Mouse (Mus musculus) NIH3T3 (cell line): ENCODE results near the gene Rbfox2.

ENCODE experiments used
- DNase-seq: peaks from one replicate; pipeline ENCODE4 v3.0.0-alpha.2; 2012; ENCODE audit warnings: low read depth

The Rbfox2 gene

GRCm38 (mm10) chr15:77186096-77186495 lies 120.7 kb downstream of the Rbfox2 start:
- DNase-seq = no peak

GRCm38 (mm10) chr15:77185614-77186013 lies 121.2 kb downstream of the Rbfox2 start:
- DNase-seq = no peak

DNA sequence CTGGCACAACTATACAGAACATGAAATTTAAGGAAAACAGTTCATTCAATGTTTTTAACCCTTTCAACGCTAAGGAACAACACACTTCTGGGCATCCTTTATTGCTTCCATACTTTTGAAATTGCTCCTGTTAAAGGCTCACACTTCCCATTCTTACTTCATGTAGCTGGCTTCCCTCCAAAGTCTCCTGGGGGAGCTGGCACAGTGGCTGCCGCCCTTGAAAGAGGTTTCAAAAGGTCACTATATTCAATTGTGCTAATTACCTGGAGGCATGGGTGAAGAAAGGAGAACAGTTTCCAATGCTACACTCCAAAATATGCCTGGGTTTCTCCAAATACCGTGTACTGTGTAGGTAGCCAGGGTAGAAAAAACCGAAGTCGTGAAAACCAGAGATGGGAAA lies 124.0 kb downstream of the Rbfox2 start:
- peak; percentile 52 for DNase-seq

DNA sequence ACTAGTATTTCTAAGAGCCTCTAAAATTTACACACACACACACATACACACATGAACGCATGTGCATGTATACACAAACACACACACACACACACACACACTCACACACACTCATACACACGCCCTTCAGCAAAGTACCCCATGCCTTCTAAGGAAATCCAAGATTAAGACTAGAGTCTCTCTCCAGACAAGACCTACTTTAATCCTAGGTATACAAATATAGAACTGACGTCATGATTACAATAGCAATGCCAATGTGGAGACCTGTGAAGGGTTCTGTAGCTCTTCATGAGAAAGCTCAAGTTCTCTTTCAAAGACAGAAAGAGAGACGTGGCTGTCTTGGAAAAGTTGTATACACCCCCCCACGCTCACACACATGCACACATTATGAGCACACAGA lies 132.8 kb downstream of the Rbfox2 start:
- no peak for DNase-seq

- no peak for DNase-seq
Measured at GRCm38 (mm10) chr15:77172414-77172813, 134.4 kb downstream of the Rbfox2 start.

- peak; percentile 86 for DNase-seq
Measured at GRCm38 (mm10) chr15:77168781-77169180, 138.0 kb downstream of the Rbfox2 start.

GRCm38 (mm10) chr15:77166225-77166732 lies 140.5 kb downstream of the Rbfox2 start:
- DNase-seq = no peak

- no peak for DNase-seq
Measured at GRCm38 (mm10) chr15:77163336-77163735, 143.5 kb downstream of the Rbfox2 start.

GRCm38 (mm10) chr15:77162931-77163330 lies 143.9 kb downstream of the Rbfox2 start:
- no peak for DNase-seq

- peak; percentile 76 for DNase-seq
Measured at GRCm38 (mm10) chr15:77161382-77161781, 145.4 kb downstream of the Rbfox2 start.

GRCm38 (mm10) chr15:77160848-77161247 lies 146.0 kb downstream of the Rbfox2 start:
- DNase-seq = peak; percentile 23

DNA sequence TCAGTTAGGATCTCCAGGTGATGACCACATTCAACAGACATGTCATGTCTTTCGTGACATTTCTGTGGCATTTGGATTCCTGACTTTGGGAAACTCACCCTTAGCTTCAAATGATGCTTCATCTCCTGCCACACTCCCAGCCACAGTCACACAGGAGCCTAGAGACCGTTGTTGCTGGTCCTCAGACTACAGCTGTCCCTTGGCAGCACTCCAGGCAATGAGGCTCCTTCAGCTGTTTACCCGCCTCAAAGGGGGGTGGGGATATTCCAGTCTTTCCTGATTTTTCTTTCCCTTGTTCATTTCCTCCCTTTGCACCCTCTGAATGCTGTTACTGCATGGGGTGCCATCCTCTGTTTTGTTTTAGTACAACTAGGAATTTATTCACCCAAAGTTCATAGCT lies 150.3 kb downstream of the Rbfox2 start:
- DNase-seq = peak; percentile 65

- peak; percentile 69 for DNase-seq
Measured at GRCm38 (mm10) chr15:77154248-77154785, 152.5 kb downstream of the Rbfox2 start.

GRCm38 (mm10) chr15:77153625-77154024 lies 153.2 kb downstream of the Rbfox2 start:
- DNase-seq = peak; percentile 95

- DNase-seq = peak; percentile 62
Measured at GRCm38 (mm10) chr15:77153088-77153546, 153.7 kb downstream of the Rbfox2 start.

GRCm38 (mm10) chr15:77152336-77153087 lies 154.3 kb downstream of the Rbfox2 start:
- DNase-seq = peak; percentile 71

GRCm38 (mm10) chr15:77151816-77152215 lies 155.0 kb downstream of the Rbfox2 start:
- DNase-seq = peak; percentile 46

DNA sequence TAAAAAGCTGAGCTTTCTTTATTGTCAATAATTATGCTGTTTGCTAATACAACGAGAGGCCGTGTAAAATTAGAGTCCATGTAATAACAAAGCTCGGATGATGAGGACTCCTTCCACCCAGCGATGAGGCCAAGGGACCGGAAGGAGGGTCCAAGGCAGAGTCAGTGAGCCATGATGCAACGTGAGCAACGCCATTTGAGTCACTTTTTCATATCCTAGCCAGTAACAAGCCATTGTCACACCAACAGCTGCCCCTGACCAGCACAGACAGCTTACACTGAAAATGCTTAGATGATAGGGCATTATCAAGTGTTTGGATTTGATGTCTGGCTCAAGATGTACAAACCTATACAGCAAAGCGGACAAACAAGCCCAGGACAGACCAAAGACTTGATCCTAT lies 155.6 kb downstream of the Rbfox2 start:
- peak; percentile 56 for DNase-seq

- peak; percentile 87 for DNase-seq
Measured at GRCm38 (mm10) chr15:77150424-77150841, 156.4 kb downstream of the Rbfox2 start.

DNA sequence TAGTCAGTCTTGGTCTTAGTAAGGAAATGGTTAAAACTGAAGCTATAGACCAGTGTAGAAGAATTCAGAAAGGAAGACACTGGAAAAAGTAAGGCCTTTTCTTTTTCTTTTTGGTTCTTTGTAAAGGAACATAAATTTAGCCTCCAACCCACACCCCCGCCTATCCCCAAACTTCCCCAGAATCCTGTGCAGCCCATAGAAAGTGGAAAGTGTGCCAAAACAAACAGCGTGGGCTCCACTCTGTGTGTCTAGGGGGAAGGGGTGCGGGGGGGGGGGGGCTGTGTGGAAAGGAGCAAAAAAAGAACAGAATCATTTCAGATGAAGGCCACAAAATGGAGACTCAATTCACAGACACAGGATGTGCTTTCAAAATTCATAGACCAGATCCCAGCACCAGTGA lies 156.8 kb downstream of the Rbfox2 start:
- peak; percentile 65 for DNase-seq

GRCm38 (mm10) chr15:77149551-77149950 lies 157.3 kb downstream of the Rbfox2 start:
- DNase-seq = peak; percentile 20

GRCm38 (mm10) chr15:77146942-77147341 lies 159.9 kb downstream of the Rbfox2 start:
- no peak for DNase-seq

GRCm38 (mm10) chr15:77144960-77145359 lies 161.8 kb downstream of the Rbfox2 start:
- no peak for DNase-seq
